Mouse (Mus musculus) liver, adult 10 weeks (tissue): ENCODE measurements around the gene Lrrc37a. TPM values are rescaled to one million over a fixed set of nuclear protein-coding genes. Genes with fewer than 3 reads are reported as not detected.

ENCODE experiments used
- polyA plus RNA-seq: library from polyadenylated mRNA; stranded (reverse); fragments of 350-450 nt; fragmentation: Illumina TruSeq; extraction: RNeasy Lipid Tissue Mini Kit (QIAGEN cat#74804); gene quantifications from one replicate; pipeline ENCODE4 v1.2.3, GENCODE M21; 2014; ENCODE audit warnings: low read depth, low replicate concordance

The Lrrc37a gene
- not detected for polyA plus RNA-seq

GRCm38 (mm10) chr11:103504497-103504896 lies at the start of gene Lrrc37a:
TSS of gene Lrrc37a (minus strand) at chr11:103504597.

GRCm38 (mm10) chr11:103411981-103412949 lies 92.1 kb downstream of the Lrrc37a start, which contains the start of gene Plekhm1:
TSS of gene Plekhm1 (minus strand) at chr11:103412687.

Other genes with a start within 250 kb of the Lrrc37a start
- gene Map3k14, start 237.1 kb downstream of the Lrrc37a start, polyA plus RNA-seq = 0.08 TPM
- gene Arhgap27, start 140.9 kb downstream of the Lrrc37a start, polyA plus RNA-seq = not detected
- gene Plekhm1, start 91.9 kb downstream of the Lrrc37a start, polyA plus RNA-seq = 1.1 TPM
- not detected for gene Gm884, start 116.5 kb upstream of the Lrrc37a start, polyA plus RNA-seq
- not detected for gene Lyzl6, start 134.3 kb upstream of the Lrrc37a start, polyA plus RNA-seq
- gene Rprml, start 145.0 kb upstream of the Lrrc37a start, polyA plus RNA-seq = not detected
- gene Gosr2, start 193.3 kb upstream of the Lrrc37a start, polyA plus RNA-seq = 32.5 TPM
- 0.19 TPM for gene Wnt9b, start 245.2 kb upstream of the Lrrc37a start, polyA plus RNA-seq